Mouse (Mus musculus) heart, adult 2 months (tissue): ENCODE results near the gene Lpcat2b.

Experiments
- CTCF ChIP-seq: fragments of 200-600 bp; IDR thresholded peaks from 2 replicates; pipeline ENCODE4 v1.8.1; 2022; ENCODE audit warnings: antibody characterized with exemption, mild to moderate bottlenecking, moderate library complexity
- EP300 ChIP-seq: fragments of 200-500 bp; IDR thresholded peaks from 2 replicates; pipeline ENCODE4 v1.6.1; 2011; ENCODE audit warnings: low read depth, low read length, control low read depth; ENCODE audit not compliant: insufficient read depth
- POLR2A ChIP-seq: fragments of 200-500 bp; IDR thresholded peaks from 2 replicates; pipeline ENCODE4 v1.6.1; 2011; ENCODE audit warnings: mild to moderate bottlenecking, low read depth, low read length, control low read depth; ENCODE audit not compliant: insufficient read depth

DNA sequence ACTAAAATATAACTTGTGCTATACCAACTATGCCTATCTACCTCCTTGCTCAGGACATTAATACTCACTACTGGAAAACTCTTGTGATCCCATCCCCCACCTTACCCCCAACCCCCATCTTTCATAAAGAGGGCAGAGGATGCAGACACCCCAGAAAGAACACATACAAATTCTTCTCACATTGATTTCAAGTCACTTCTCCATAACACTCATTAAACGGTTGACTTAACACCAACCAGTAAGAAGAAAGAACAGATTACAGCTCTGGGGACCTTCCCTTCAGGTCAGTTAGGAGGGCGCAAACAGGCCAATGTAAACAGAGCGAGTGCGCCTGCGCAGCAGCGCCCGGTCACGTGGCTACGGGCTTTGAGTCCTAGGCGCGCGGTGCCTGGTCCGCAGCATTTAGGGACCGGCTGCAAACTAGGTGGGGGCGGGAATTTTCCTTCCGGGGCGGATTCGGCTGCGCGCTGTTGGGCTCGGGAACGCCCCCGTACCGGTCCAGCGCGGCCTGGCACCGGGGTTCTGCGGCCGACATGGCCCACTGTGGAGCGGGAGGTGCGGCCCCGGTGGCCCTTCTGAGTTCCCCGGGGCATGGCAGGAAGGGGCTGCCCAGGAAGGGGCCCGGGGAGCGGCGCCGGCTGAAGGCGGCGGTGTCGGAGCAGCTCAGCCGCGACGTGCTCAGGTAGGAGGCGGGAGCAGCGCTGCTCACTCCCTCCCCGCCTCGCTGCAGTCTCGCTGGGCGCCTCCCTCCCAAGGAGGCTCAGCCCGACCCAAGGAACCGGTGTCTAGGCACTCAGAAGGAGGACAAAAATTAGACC lies 6.3 kb downstream of the Lpcat2b start, which contains the start of gene Btbd8:
- no peak for TF ChIP-seq CTCF
- TF ChIP-seq EP300, result peak; percentile 75
- peak; percentile 55 for TF ChIP-seq POLR2A
